Mouse (Mus musculus) hindbrain, embryonic 16.5 days (tissue): ENCODE measurements at regions not wholly inside any gene's neighbourhood (a gene's known extent, or its start where the extent isn't known, plus 50 kb on each side); places are given as distances from the start of the nearest gene placed in this dataset.

Experiments used
- ATAC-seq: fragments of 200-750 bp; cut with Nextera tagmentation; 2 replicates; pipeline ENCODE4 v1.8.0; 2017; ENCODE audit warnings: moderate TSS enrichment, moderate library complexity
- H3K27ac ChIP-seq: fragments of 300-500 bp; sonication (generic); 2 replicates; pipeline ENCODE4 v1.5.1; 2014; ENCODE audit warnings: low read depth, mild to moderate bottlenecking, control low read depth, low read length, moderate library complexity
- H3K27me3 ChIP-seq: fragments of 300-500 bp; sonication (generic); replicated peaks from 2 replicates; pipeline ENCODE4 v1.6.1; 2014; ENCODE audit warnings: low read length; ENCODE audit not compliant: control insufficient read depth, insufficient read depth
- H3K36me3 ChIP-seq: fragments of 300-500 bp; sonication (generic); 2 replicates; pipeline ENCODE4 v1.6.1; 2014; ENCODE audit warnings: mild to moderate bottlenecking, low read length, moderate library complexity, mixed read lengths; ENCODE audit not compliant: control insufficient read depth, insufficient read depth
- H3K4me1 ChIP-seq: fragments of 300-500 bp; sonication (generic); 2 replicates; pipeline ENCODE4 v1.6.1; 2014; ENCODE audit warnings: low read depth, low read length; ENCODE audit not compliant: control insufficient read depth, insufficient read depth
- H3K4me2 ChIP-seq: fragments of 300-500 bp; sonication (generic); 2 replicates; pipeline ENCODE4 v1.6.1; 2014; ENCODE audit warnings: mild to moderate bottlenecking, low read length, control low read depth, moderate library complexity
- H3K4me3 ChIP-seq: fragments of 300-500 bp; sonication (generic); 2 replicates; pipeline ENCODE4 v1.5.1; 2014; ENCODE audit warnings: mild to moderate bottlenecking, low read length, control low read depth, moderate library complexity
- H3K9ac ChIP-seq: fragments of 300-500 bp; sonication (generic); 2 replicates; pipeline ENCODE4 v1.6.1; 2014; ENCODE audit warnings: low read depth, mild to moderate bottlenecking, control low read depth, low read length, moderate library complexity
- H3K9me3 ChIP-seq: fragments of 300-500 bp; sonication (generic); 2 replicates; pipeline ENCODE4 v1.6.1; 2014; ENCODE audit warnings: mild to moderate bottlenecking, low read length, moderate library complexity; ENCODE audit not compliant: control insufficient read depth
- WGBS: fragments of 180-500 bp; shearing (Covaris S2); extraction: QIAGEN DNeasy Blood & Tissue Kit; methylation state at CpG from one replicate; pipeline ENCODE4 v1.1.7; 2014; 5-methylcytosine and 5-hydroxymethylcytosine counted together

- WGBS = 72% methylated on average over 4 of the region's 4 CpGs
- no peak overlapping the region for H3K27ac ChIP-seq
- H3K4me3 ChIP-seq = no peak overlapping the region
- H3K36me3 ChIP-seq = no peaks in the 10 kb centered on the region
- no peak for ATAC-seq
- no peaks in the 10 kb centered on the region for H3K27me3 ChIP-seq
- H3K4me1 ChIP-seq = no peaks in the 10 kb centered on the region
- H3K4me2 ChIP-seq = no peak overlapping the region
- no peaks in the 10 kb centered on the region for H3K9me3 ChIP-seq
- no peak overlapping the region for H3K9ac ChIP-seq
Observed at GRCm38 (mm10) chr6:51103236-51103635, 329.2 kb upstream of the Nfe2l3 start.

DNA sequence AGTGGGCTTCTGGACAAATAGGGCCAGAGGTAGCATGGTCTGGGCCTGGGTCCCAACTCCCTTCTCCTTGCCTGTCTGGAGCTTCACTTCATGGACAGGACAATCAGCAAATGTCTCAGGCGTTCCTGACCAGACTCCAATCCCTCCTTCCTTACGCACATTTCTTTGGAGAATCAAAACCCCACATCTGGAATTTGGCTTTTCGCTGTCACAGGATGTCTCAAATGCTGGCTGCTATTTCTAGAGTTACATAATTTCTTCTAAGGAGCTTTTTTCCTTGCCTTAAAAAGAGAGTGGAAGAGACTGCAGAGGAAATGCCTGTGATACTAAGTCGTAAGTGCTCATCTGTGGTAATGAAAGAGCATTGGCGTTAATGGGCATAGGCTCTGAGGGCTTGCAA, 328.1 kb upstream of the Nfe2l3 start:
- H3K4me3 ChIP-seq = no peak overlapping the region
- no peaks in the 10 kb centered on the region for H3K36me3 ChIP-seq
- no peak overlapping the region for H3K27ac ChIP-seq
- no peaks in the 10 kb centered on the region for H3K9me3 ChIP-seq
- no peak overlapping the region for H3K4me2 ChIP-seq
- no peaks in the 10 kb centered on the region for H3K27me3 ChIP-seq
- no peak for ATAC-seq
- no peaks in the 10 kb centered on the region for H3K4me1 ChIP-seq
- H3K9ac ChIP-seq = no peak overlapping the region
- WGBS = 85% methylated on average over 5 of the region's 5 CpGs

- ATAC-seq = no peak
- no peak overlapping the region for H3K4me2 ChIP-seq
- no peaks in the 10 kb centered on the region for H3K36me3 ChIP-seq
- H3K27ac ChIP-seq = no peak overlapping the region
- no peak overlapping the region for H3K4me3 ChIP-seq
- no peaks in the 10 kb centered on the region for H3K9me3 ChIP-seq
- H3K4me1 ChIP-seq = no peaks in the 10 kb centered on the region
- H3K27me3 ChIP-seq = no peaks in the 10 kb centered on the region
- H3K9ac ChIP-seq = no peak overlapping the region
- 50% methylated on average over 8 of the region's 8 CpGs for WGBS
Observed at GRCm38 (mm10) chr6:51108336-51108956, 324.0 kb upstream of the Nfe2l3 start.

GRCm38 (mm10) chr6:51110596-51110995, 321.9 kb upstream of the Nfe2l3 start:
- H3K4me1 ChIP-seq = no peaks in the 10 kb centered on the region
- ATAC-seq = no peak
- H3K4me2 ChIP-seq = no peak overlapping the region
- no peaks in the 10 kb centered on the region for H3K9me3 ChIP-seq
- H3K27ac ChIP-seq = no peak overlapping the region
- H3K4me3 ChIP-seq = no peak overlapping the region
- no peak overlapping the region for H3K9ac ChIP-seq
- WGBS = 95% methylated on average over 3 of the region's 3 CpGs
- H3K36me3 ChIP-seq = no peaks in the 10 kb centered on the region
- no peaks in the 10 kb centered on the region for H3K27me3 ChIP-seq

DNA sequence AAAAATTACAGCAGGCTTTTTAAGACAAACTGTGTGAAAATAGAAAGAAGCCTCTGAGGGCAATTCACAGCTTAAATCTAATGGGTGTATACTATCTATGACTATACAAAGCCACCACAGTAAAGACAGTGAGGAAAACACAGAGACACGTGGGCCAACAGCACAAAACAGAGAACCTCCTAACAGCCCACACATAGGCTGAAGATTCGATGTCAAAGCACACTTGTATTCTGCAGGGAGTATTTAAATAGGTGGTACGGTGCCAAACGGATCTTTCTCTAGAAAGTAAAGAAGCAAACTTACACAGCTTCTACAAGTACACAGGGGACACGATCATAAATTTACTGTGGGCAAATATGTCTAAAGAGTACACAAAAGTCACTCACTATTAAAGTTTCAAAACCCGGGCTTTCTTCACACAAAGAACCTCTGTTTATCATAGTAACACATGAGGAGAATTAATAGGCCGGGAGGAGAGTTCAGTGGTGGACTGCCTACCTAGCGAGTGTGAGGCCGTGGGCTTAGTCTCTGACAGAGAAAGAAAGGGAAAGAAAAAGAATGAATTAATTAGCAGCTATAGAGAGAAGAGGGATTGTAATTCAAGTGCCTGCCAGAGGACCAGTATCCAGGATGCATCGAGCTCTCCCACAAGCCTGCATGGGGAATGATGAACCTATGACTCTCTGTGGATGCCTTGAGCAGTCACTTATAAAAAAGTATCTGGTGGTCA, 317.7 kb upstream of the Nfe2l3 start:
- H3K9me3 ChIP-seq = no peaks in the 10 kb centered on the region
- no peak overlapping the region for H3K27ac ChIP-seq
- no peak overlapping the region for H3K4me3 ChIP-seq
- peak; percentile 93 for ATAC-seq
- H3K4me1 ChIP-seq = no peaks in the 10 kb centered on the region
- H3K9ac ChIP-seq = no peak overlapping the region
- H3K36me3 ChIP-seq = no peaks in the 10 kb centered on the region
- H3K27me3 ChIP-seq = no peaks in the 10 kb centered on the region
- 31% methylated on average over 10 of the region's 10 CpGs for WGBS
- no peak overlapping the region for H3K4me2 ChIP-seq

- no peak for ATAC-seq
- Histone ChIP-seq H3K4me1 (no peaks in the 10 kb centered on the region), H3K4me2 (no peak overlapping the region), H3K27me3 (no peaks in the 10 kb centered on the region), H3K4me3 (no peak overlapping the region), H3K27ac (no peak overlapping the region), H3K9ac (no peak overlapping the region), H3K9me3 (no peaks in the 10 kb centered on the region), H3K36me3 (no peaks in the 10 kb centered on the region)
- WGBS = 60% methylated on average over 9 of the region's 9 CpGs
Observed at GRCm38 (mm10) chr6:51118833-51119535, 313.5 kb upstream of the Nfe2l3 start.

GRCm38 (mm10) chr6:51119691-51120302, 312.7 kb upstream of the Nfe2l3 start:
- Histone ChIP-seq H3K9me3 (no peaks in the 10 kb centered on the region), H3K4me3 (no peak overlapping the region), H3K4me2 (no peak overlapping the region), H3K4me1 (no peaks in the 10 kb centered on the region), H3K9ac (no peak overlapping the region), H3K27ac (no peak overlapping the region), H3K27me3 (no peaks in the 10 kb centered on the region), H3K36me3 (no peaks in the 10 kb centered on the region)
- no peak for ATAC-seq
- 81% methylated on average over 12 of the region's 12 CpGs for WGBS

DNA sequence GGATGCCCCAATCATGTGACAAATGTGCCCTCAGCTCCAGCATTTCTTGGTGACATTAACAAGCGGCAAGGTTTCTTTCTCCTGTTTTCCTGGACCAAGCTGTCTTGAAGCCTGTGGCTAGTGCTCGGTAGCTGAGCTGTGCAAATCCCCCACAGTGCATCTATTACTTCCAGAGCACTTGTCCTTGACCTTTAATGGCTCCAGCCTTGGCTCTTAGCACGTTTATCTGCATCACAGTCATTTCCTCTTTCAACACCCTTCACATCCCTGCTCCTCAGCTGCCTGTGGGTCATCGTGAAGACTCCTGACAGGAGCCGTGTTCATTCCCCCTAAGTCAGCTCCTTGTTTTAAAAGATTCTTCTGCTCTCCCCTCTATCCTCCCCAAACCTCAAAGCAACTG, 309.5 kb upstream of the Nfe2l3 start:
- no peaks in the 10 kb centered on the region for H3K9me3 ChIP-seq
- ATAC-seq = no peak
- H3K9ac ChIP-seq = no peak overlapping the region
- no peaks in the 10 kb centered on the region for H3K27me3 ChIP-seq
- no peak overlapping the region for H3K4me3 ChIP-seq
- no peaks in the 10 kb centered on the region for H3K36me3 ChIP-seq
- WGBS = 52% methylated on average over 5 of the region's 5 CpGs
- no peak overlapping the region for H3K4me2 ChIP-seq
- H3K4me1 ChIP-seq = no peaks in the 10 kb centered on the region
- H3K27ac ChIP-seq = no peak overlapping the region

- Histone ChIP-seq H3K4me1 (no peaks in the 10 kb centered on the region), H3K9me3 (no peaks in the 10 kb centered on the region), H3K27ac (no peak overlapping the region), H3K27me3 (no peaks in the 10 kb centered on the region), H3K4me3 (no peak overlapping the region), H3K36me3 (no peaks in the 10 kb centered on the region), H3K9ac (no peak overlapping the region), H3K4me2 (no peak overlapping the region)
- no peak for ATAC-seq
- 82% methylated on average over 6 of the region's 6 CpGs for whole genome bisulfite sequencing
Observed at GRCm38 (mm10) chr6:51127851-51128250, 304.6 kb upstream of the Nfe2l3 start.
